Mouse (Mus musculus): Measurements from ENCODE around the gene Tcfl5.

Gene Tcfl5

GRCm38 (mm10) chr2:180642555-180643260 is at the start of gene Tcfl5:
Gene Tcfl5 (minus strand): TSS chr2:180642708.
- DNase-seq (ENCODE audit: low read depth, low spot score) = no peak

GRCm38 (mm10) chr2:180689841-180690240 is 47.3 kb upstream of the Tcfl5 start:
- no peak for DNase-seq (ENCODE audit: low read depth, low spot score)

DNA sequence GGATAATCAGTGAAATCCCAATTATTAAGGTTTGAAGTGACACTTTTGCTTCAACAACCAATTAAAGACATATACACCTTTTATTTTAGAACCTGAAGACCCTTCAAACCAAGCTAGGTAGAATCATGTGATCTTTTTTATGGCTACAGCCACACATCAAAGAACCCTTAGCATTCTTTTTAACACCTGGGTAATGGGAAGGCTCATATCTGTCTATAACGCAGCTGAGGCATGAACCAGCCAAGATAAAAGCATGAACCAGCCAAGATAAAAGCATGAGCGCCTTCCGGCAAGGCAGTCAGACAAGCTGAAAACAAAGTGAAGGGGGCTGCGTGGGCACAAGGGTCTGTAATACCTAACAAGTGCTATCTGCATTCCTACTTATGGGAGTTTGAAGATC is 41.5 kb upstream of the Tcfl5 start:
- no peak for DNase-seq (ENCODE audit: low read depth, low spot score)

- no peak for DNase-seq (ENCODE audit: low read depth, low spot score)
These were observed 41.0 kb upstream of the Tcfl5 start for GRCm38 (mm10) chr2:180683524-180683923.

DNA sequence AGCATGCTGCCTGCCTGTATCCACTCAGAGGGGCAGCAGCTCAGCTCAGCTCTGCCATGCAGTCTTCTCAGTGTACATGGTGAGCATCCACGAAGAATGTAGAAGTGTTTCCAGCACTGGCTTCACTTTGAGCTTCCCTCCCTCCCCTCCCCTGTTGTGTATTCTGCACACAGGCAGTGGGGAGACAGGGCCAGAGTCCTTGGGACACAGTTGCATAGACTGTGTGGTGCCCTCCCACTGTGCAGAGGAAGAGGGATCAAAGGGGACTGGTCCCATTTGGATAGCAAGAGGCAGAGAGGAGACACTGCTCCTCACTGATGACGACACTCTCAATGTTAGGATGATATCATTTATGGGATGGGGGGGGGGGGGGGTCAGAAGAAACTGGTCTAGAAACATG is 38.7 kb upstream of the Tcfl5 start:
- DNase-seq (ENCODE audit: low read depth, low spot score) = no peak

- peak; percentile 80 for DNase-seq (ENCODE audit: low read depth, low spot score)
These were observed 36.2 kb upstream of the Tcfl5 start for GRCm38 (mm10) chr2:180678609-180679140.

DNA sequence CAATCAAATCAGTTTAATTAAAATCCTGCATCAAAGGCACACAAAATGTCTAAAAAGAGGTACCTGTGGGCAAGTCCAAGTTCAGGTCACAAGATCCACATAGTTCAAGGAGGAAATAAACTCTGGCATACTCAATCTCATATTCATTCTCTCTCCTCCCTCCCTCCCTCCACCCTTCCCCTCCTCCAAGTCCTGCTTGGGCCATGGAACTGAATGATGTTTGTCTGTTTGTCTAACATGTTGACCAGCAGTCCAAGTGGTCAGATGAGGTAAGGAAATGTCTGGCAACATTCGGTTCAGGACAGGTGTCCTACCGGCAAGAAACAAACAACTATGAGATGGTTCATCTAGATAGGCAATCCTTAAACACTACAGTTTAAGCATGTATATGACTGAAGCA is 34.2 kb upstream of the Tcfl5 start:
- no peak for DNase-seq (ENCODE audit: low read depth, low spot score)

GRCm38 (mm10) chr2:180662008-180662407 is 19.5 kb upstream of the Tcfl5 start:
- no peak for DNase-seq (ENCODE audit: low read depth, low spot score)

DNA sequence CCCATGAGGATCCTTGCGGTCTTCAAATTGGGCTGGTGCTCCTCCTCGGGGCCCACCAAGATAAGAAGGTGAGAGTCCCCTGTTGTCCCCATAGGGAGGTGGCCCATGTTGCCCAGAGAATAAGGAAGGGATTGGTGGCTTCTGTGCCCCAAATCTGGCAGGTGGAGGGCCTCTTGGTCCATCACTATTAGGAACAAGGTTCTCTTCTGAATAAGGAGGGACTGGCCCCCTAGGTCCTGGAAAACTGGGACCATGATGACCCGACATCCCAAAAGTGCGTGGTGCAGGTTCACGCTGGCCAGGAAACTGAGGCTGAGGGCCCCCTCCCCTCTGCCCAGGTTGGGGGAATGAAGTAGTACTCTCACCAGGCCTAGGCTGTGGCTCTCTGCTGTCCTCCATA is 18.0 kb upstream of the Tcfl5 start:
- no peak for DNase-seq (ENCODE audit: low read depth, low spot score)

DNA sequence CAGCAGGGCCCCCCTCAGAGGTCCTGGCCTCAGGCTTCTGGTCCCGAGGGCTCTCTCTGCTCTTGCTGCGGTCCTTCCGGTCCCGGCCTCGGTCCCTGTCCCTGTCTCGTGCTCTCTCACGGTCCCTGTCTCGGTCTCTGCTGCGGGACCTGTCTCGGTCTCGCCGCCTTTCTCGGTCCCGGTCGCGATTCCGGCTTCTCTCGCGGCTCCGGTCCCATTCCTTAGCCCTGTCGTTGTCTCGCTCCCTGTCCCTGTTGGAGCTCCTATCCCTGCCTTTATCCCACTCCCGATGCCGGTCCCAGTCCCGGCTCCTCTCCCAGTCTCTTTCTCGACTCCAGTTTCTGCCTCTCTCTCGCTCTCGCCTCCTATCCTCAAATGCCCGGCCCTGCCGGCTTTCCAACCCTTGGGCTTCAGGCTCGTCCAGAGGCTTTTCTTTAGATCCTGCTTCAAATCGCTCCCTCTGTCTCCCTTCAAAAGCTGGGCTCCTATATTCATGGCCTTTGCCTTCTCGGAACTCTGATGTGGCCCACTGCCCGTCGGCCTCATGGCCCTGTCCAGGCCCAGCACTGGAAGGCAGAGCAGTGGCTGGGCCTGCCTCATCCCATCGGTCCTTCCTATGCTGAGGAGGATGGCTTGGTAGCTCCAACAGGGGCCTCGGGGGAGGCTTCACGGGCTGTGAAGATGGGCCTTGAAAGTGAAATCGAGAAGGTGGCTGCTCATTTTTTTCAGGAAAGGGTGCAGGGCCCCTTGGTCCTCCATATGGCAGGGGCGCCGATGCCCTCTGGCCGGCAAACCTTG is 17.0 kb upstream of the Tcfl5 start:
- DNase-seq (ENCODE audit: low read depth, low spot score) = no peak

GRCm38 (mm10) chr2:180658381-180658780 is 15.9 kb upstream of the Tcfl5 start:
- DNase-seq (ENCODE audit: low read depth, low spot score) = no peak

- DNase-seq (ENCODE audit: low read depth, low spot score) = peak; percentile 74
These were observed 15.0 kb upstream of the Tcfl5 start for GRCm38 (mm10) chr2:180657394-180658013.

- DNase-seq (ENCODE audit: low read depth, low spot score) = no peak
These were observed 12.6 kb upstream of the Tcfl5 start for GRCm38 (mm10) chr2:180655150-180655549.

- no peak for DNase-seq (ENCODE audit: low read depth, low spot score)
These were observed 12.2 kb upstream of the Tcfl5 start for GRCm38 (mm10) chr2:180654666-180655065.

DNA sequence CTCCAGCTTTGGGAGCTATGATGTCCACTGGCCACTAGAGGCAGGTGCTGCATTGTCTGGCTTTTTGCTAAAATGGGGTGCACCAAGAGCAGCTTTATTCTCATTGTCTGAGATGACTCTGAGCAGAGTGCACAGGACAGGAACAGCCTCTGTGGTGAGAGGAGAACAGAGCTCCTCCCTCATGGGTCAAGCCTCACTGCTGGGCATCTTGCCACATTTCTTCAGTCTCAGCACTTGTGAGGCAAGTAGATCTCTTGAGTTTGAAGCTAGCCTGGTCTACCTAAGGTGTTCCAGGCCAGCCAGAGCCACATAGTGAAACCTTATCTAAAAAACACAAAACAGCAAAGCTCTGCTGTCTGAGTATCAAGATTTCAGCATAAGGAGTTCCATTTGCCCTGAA is 4.3 kb upstream of the Tcfl5 start:
- DNase-seq (ENCODE audit: low read depth, low spot score) = peak; percentile 7

GRCm38 (mm10) chr2:180643626-180644025 is 1.1 kb upstream of the Tcfl5 start:
- DNase-seq (ENCODE audit: low read depth, low spot score) = no peak

- no peak for DNase-seq (ENCODE audit: low read depth, low spot score)
These were observed 643 bp downstream of the Tcfl5 start for GRCm38 (mm10) chr2:180641576-180642554.

GRCm38 (mm10) chr2:180611882-180612281 is 30.6 kb downstream of the Tcfl5 start:
- DNase-seq (ENCODE audit: low read depth, low spot score) = no peak

DNA sequence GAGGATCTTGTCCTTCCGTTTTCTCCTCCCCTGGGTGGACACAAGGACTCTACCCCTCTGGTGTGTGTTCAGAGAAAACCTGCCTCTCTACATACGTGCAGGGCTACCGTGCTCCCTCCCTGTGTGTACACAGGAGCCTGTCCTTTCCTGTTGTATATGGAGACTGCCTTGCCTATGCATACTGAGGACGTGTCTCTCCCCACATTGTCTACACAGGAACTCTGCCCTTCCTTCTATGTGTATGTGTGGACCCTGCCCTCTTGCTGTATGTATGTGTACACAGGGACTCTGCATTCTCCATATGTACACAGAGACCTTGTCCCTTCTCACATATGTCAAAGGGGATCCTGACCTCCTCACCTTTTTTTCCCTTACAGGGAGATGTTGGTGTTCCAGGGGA is 32.2 kb downstream of the Tcfl5 start:
- no peak for DNase-seq (ENCODE audit: low read depth, low spot score)

- DNase-seq (ENCODE audit: low read depth, low spot score) = no peak
These were observed 37.7 kb downstream of the Tcfl5 start for GRCm38 (mm10) chr2:180604781-180605180.

GRCm38 (mm10) chr2:180600569-180601021 is 41.9 kb downstream of the Tcfl5 start:
- no peak for DNase-seq (ENCODE audit: low read depth, low spot score)
